Mouse (Mus musculus) embryonic facial prominence, embryonic 13.5 days (tissue): Measurements from ENCODE around the gene 4430402I18Rik. TPM values are rescaled to one million over a fixed set of nuclear protein-coding genes. Genes with fewer than 3 reads are reported as not detected.

Experiments
- ATAC-seq: fragments of 200-750 bp; cut with Nextera tagmentation; 2 replicates; pipeline ENCODE4 v1.8.0; 2017; ENCODE audit warnings: low read depth; ENCODE audit not compliant: insufficient number of reproducible peaks, insufficient read depth, low FRiP score, low TSS enrichment
- H3K27ac ChIP-seq: fragments of 300-500 bp; sonication (generic); 2 replicates; pipeline ENCODE4 v1.5.1; 2015; ENCODE audit warnings: moderate library complexity, mild to moderate bottlenecking, inconsistent platforms
- H3K27me3 ChIP-seq: fragments of 300-500 bp; sonication (generic); 2 replicates; pipeline ENCODE4 v1.6.1; 2015; ENCODE audit warnings: mild to moderate bottlenecking, inconsistent platforms
- H3K36me3 ChIP-seq: fragments of 300-500 bp; sonication (generic); 2 replicates; pipeline ENCODE4 v1.6.1; 2015; ENCODE audit warnings: mild to moderate bottlenecking, inconsistent platforms
- H3K4me1 ChIP-seq: fragments of 300-500 bp; sonication (generic); 2 replicates; pipeline ENCODE4 v1.6.1; 2015; ENCODE audit warnings: inconsistent platforms
- H3K4me2 ChIP-seq: fragments of 300-500 bp; sonication (generic); 2 replicates; pipeline ENCODE4 v1.6.1; 2015; ENCODE audit warnings: moderate library complexity, mild to moderate bottlenecking, inconsistent platforms
- H3K4me3 ChIP-seq: fragments of 300-500 bp; sonication (generic); 2 replicates; pipeline ENCODE4 v1.5.1; 2015; ENCODE audit warnings: mild to moderate bottlenecking, inconsistent platforms
- H3K9ac ChIP-seq: fragments of 300-500 bp; sonication (generic); 2 replicates; pipeline ENCODE4 v1.6.1; 2015; ENCODE audit warnings: mild to moderate bottlenecking, inconsistent platforms
- H3K9me3 ChIP-seq: fragments of 300-500 bp; sonication (generic); 2 replicates; pipeline ENCODE4 v1.6.1; 2016; ENCODE audit warnings: inconsistent platforms
- WGBS: fragments of 180-500 bp; shearing (Covaris S2); methylation state at CpG from one replicate; pipeline ENCODE4 v1.1.7; 2015; ENCODE audit warnings: mixed read lengths; 5-methylcytosine and 5-hydroxymethylcytosine counted together
- polyA plus RNA-seq: library from polyadenylated mRNA; unstranded; fragments of >200 nt; fragmentation: Nextera tagmentation; extraction: Ambion mirVana; gene quantifications from 2 replicates; pipeline ENCODE4 v1.2.1, GENCODE M21; 2015

Gene 4430402I18Rik
- polyA plus RNA-seq, 1 experiment from 2014 or later: 0.30 TPM

- peaks cover 8% of the 10 kb centered on the region for H3K4me1 ChIP-seq
- no peaks in the 10 kb centered on the region for H3K27me3 ChIP-seq
- H3K27ac ChIP-seq: no peak overlapping the region
- H3K9me3 ChIP-seq: no peaks in the 10 kb centered on the region
- ATAC-seq: no peak
- no peak overlapping the region for H3K4me2 ChIP-seq
- WGBS: 83% methylated on average over 7 of the region's 7 CpGs
- no peak overlapping the region for H3K4me3 ChIP-seq
- peaks cover 45% of the 10 kb centered on the region for H3K36me3 ChIP-seq
- no peak overlapping the region for H3K9ac ChIP-seq
These were observed 27.3 kb upstream of the 4430402I18Rik start for GRCm38 (mm10) chr19:28994870-28995269.

DNA sequence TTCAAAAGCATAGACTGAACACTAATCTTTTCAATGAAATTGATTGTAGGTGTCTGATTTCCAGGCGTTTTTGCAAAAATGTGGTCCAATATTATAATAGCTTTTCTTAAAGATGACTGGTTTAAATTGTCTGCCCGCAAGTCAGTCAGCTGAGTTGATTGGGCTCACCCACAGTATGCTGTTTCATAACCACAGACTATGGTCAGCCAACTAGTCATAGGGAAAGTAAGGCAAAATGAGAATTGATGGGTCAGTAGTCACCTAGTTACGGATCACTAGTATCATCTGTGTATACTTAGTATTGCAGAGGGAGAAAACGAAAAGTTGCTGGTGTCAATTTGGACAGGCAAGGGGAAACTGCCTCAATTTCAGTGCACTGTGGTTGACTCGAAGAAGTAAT, 23.8 kb upstream of the 4430402I18Rik start:
- WGBS: 61% methylated on average over 5 of the region's 5 CpGs
- H3K4me2 ChIP-seq: peak overlapping the region; percentile 79
- H3K36me3 ChIP-seq: peaks cover 32% of the 10 kb centered on the region
- no peak for ATAC-seq
- peak overlapping the region; percentile 89; the same call in 1 of the 2 replicates for H3K9ac ChIP-seq
- H3K9me3 ChIP-seq: no peaks in the 10 kb centered on the region
- peaks cover 15% of the 10 kb centered on the region for H3K4me1 ChIP-seq
- peak overlapping the region; percentile 73 for H3K4me3 ChIP-seq
- no peak overlapping the region for H3K27ac ChIP-seq
- no peaks in the 10 kb centered on the region for H3K27me3 ChIP-seq

DNA sequence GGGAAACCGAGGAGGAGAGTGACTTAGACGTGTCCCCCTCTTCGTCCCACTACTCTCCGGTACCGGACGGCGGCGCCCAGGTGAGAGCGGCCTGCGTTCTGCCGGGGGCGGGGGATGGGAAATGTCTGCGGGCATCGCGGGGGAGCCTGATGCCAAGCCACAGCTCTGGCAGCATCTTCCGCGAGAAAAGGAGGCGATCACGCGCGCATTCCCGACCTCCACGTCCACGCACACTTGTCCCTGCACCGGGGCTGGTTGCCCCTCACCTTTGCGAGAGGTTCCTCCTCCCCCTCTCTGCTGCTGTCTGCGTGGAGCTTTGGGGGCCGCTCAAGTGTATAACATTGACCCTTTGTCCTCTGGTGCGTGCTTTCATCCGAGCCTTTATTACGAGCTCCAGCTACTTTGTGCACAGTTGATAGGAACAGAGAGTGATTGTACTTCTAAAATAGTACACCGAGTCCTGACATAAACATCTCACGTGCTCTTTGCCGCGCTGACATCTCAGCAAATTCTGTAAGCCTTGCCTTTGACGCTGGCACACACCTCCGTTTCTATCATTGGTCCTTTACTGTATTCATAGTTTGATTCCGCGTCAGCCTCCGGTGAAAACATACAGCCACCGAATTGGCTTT, 23.1 kb upstream of the 4430402I18Rik start:
- H3K27ac ChIP-seq: peak overlapping the region; percentile 86
- peaks cover 15% of the 10 kb centered on the region for H3K4me1 ChIP-seq
- H3K36me3 ChIP-seq: peaks cover 26% of the 10 kb centered on the region
- H3K4me2 ChIP-seq: peak overlapping the region; percentile 79
- H3K9me3 ChIP-seq: no peaks in the 10 kb centered on the region
- under 1% methylated on average over 37 of the region's 41 CpGs for WGBS
- peak overlapping the region; percentile 89 for H3K9ac ChIP-seq
- H3K27me3 ChIP-seq: no peaks in the 10 kb centered on the region
- peak overlapping the region; percentile 73 for H3K4me3 ChIP-seq
- peak; percentile 59; the same call in 1 of the 2 replicates for ATAC-seq

DNA sequence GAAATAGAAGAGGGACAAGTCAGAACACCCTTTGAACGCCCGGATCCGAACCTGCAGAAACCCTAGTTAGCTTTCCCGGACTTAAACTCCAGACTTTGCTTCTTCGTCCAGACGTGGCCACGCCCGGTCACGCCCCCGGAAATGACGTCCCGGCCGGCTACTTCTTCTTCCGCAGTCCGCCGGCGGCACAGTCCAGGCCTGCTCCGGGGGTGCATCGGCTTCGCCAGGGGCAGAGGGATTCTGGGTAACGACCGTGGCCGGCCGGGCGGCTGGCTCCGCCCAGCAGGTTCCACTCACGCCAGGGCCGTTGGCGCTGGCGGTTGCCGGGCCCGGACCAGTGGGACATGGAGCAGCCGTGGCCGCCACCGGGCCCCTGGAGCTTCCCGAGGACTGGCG, 22.6 kb upstream of the 4430402I18Rik start, which contains the start of gene Cdc37l1:
Cdc37l1 (plus strand) TSS at position 159 of the 396 bp plus-strand sequence.
- Histone ChIP-seq H3K27ac (peak within 1 kb of the TSS; percentile 86), H3K9me3 (no peaks in the 10 kb centered on the region), H3K4me1 (peaks cover 15% of the 10 kb centered on the region), H3K27me3 (no peaks in the 10 kb centered on the region), H3K36me3 (peaks cover 21% of the 10 kb centered on the region), H3K4me3 (peak within 1 kb of the TSS; percentile 73), H3K9ac (peak within 1 kb of the TSS; percentile 89), H3K4me2 (peak within 1 kb of the TSS; percentile 79)
- under 1% methylated on average over 37 of the region's 37 CpGs for WGBS
- peak; percentile 96 for ATAC-seq

- Histone ChIP-seq H3K4me3 (peak overlapping the region; percentile 73), H3K4me2 (peak overlapping the region; percentile 79), H3K9me3 (no peaks in the 10 kb centered on the region), H3K27ac (peak overlapping the region; percentile 86), H3K27me3 (no peaks in the 10 kb centered on the region), H3K9ac (peak overlapping the region; percentile 89), H3K4me1 (peaks cover 15% of the 10 kb centered on the region), H3K36me3 (peaks cover 14% of the 10 kb centered on the region)
- 75% methylated on average over 8 of the region's 8 CpGs for WGBS
- no peak for ATAC-seq
These were observed 21.9 kb upstream of the 4430402I18Rik start for GRCm38 (mm10) chr19:28989515-28989914.

DNA sequence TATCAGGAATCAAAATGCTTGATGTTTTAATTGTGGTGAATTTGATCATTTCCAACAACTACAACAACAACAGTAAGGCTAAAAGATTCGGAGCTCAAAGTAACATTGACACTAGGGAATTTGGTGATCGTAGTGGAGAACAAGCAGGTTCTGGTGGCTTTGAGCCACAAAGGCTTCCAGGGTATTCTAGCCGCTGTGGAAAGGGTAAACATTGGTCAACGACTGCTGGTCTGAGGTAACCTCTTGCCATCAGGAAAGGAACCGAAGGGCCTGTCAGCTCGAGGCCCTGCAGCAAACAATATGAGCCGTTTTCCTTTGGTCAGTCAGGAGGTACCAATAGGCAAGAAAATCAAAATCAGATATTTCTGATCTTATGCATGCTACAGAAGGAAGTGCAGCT, 15.0 kb upstream of the 4430402I18Rik start:
- Histone ChIP-seq H3K4me1 (no peaks in the 10 kb centered on the region), H3K4me2 (no peak overlapping the region), H3K9me3 (no peaks in the 10 kb centered on the region), H3K27me3 (no peaks in the 10 kb centered on the region), H3K27ac (no peak overlapping the region), H3K4me3 (no peak overlapping the region), H3K36me3 (no peaks in the 10 kb centered on the region), H3K9ac (no peak overlapping the region)
- WGBS: 74% methylated on average over 7 of the region's 7 CpGs
- ATAC-seq: no peak

- peaks cover 9% of the 10 kb centered on the region for H3K27me3 ChIP-seq
- 16% methylated on average over 35 of the region's 35 CpGs for WGBS
- H3K9ac ChIP-seq: peak overlapping the region; percentile 58; the same call in 1 of the 2 replicates
- ATAC-seq: no peak
- peak overlapping the region; percentile 42 for H3K4me3 ChIP-seq
- no peaks in the 10 kb centered on the region for H3K36me3 ChIP-seq
- no peaks in the 10 kb centered on the region for H3K9me3 ChIP-seq
- peaks cover 4% of the 10 kb centered on the region; the same call in 1 of the 2 replicates for H3K4me1 ChIP-seq
- peak overlapping the region; percentile 71 for H3K4me2 ChIP-seq
- H3K27ac ChIP-seq: no peak overlapping the region
These were observed 7.4 kb upstream of the 4430402I18Rik start for GRCm38 (mm10) chr19:28974862-28975611.

GRCm38 (mm10) chr19:28970251-28970650, 2.7 kb upstream of the 4430402I18Rik start:
- no peaks in the 10 kb centered on the region for H3K9me3 ChIP-seq
- no peak overlapping the region for H3K9ac ChIP-seq
- ATAC-seq: no peak
- no peak overlapping the region for H3K4me2 ChIP-seq
- H3K27ac ChIP-seq: no peak overlapping the region
- no peaks in the 10 kb centered on the region for H3K36me3 ChIP-seq
- peaks cover 9% of the 10 kb centered on the region for H3K27me3 ChIP-seq
- peaks cover 16% of the 10 kb centered on the region; the same call in 1 of the 2 replicates for H3K4me1 ChIP-seq
- no peak overlapping the region for H3K4me3 ChIP-seq
- 64% methylated on average over 11 of the region's 11 CpGs for WGBS

- no peak overlapping the region for H3K4me2 ChIP-seq
- H3K9me3 ChIP-seq: no peaks in the 10 kb centered on the region
- WGBS: 83% methylated on average over 5 of the region's 5 CpGs
- no peak for ATAC-seq
- H3K4me3 ChIP-seq: no peak overlapping the region
- H3K36me3 ChIP-seq: no peaks in the 10 kb centered on the region
- peaks cover 5% of the 10 kb centered on the region; the same call in 1 of the 2 replicates for H3K27me3 ChIP-seq
- H3K27ac ChIP-seq: no peak overlapping the region
- H3K4me1 ChIP-seq: peaks cover 19% of the 10 kb centered on the region
- H3K9ac ChIP-seq: no peak overlapping the region
These were observed 1.6 kb upstream of the 4430402I18Rik start for GRCm38 (mm10) chr19:28969231-28969630.

- no peaks in the 10 kb centered on the region for H3K9me3 ChIP-seq
- no peak for ATAC-seq
- no peak overlapping the region for H3K27ac ChIP-seq
- no peak overlapping the region for H3K9ac ChIP-seq
- H3K4me1 ChIP-seq: peaks cover 21% of the 10 kb centered on the region
- no peak overlapping the region for H3K4me2 ChIP-seq
- H3K36me3 ChIP-seq: no peaks in the 10 kb centered on the region
- no peak overlapping the region for H3K4me3 ChIP-seq
- 67% methylated on average over 4 of the region's 4 CpGs for WGBS
- H3K27me3 ChIP-seq: peaks cover 5% of the 10 kb centered on the region; the same call in 1 of the 2 replicates
These were observed 578 bp upstream of the 4430402I18Rik start for GRCm38 (mm10) chr19:28968178-28968577.

GRCm38 (mm10) chr19:28964552-28964903, 3.1 kb downstream of the 4430402I18Rik start:
- Histone ChIP-seq H3K27me3 (peaks cover 15% of the 10 kb centered on the region), H3K27ac (no peak overlapping the region), H3K4me1 (peaks cover 21% of the 10 kb centered on the region), H3K4me3 (peak overlapping the region; percentile 81), H3K4me2 (peak overlapping the region; percentile 95), H3K9ac (peak overlapping the region; percentile 84), H3K9me3 (no peaks in the 10 kb centered on the region), H3K36me3 (no peaks in the 10 kb centered on the region)
- 5% methylated on average over 16 of the region's 16 CpGs for WGBS
- 0 out of 2 replicates have a peak, but pooled peaks have one; percentile 52 for ATAC-seq
